Mouse (Mus musculus) heart, adult 9 months (tissue): ENCODE data around the gene Aqp8.
A peak's percentile ranks its signal among the peaks of the same experiment; 100 is the strongest.

Source experiments
- DNase-seq, 2 experiments: peaks; one replicate each; pipeline ENCODE4 v3.0.0; 2022; ENCODE audit warnings: low spot score in 2 of 2

Gene Aqp8

GRCm38 (mm10) chr7:123462070-123462501, at the start of gene Aqp8:
Aqp8 (plus strand) TSS chr7:123462291.
- peak; percentile 44 to 69 for DNase-seq

GRCm38 (mm10) chr7:123416803-123417202, 45.3 kb upstream of the Aqp8 start:
- no peak for DNase-seq

GRCm38 (mm10) chr7:123417661-123418060, 44.4 kb upstream of the Aqp8 start:
- no peak for DNase-seq

GRCm38 (mm10) chr7:123419984-123420383, 42.1 kb upstream of the Aqp8 start:
- no peak for DNase-seq

- DNase-seq: no peak
Observed at GRCm38 (mm10) chr7:123421958-123422357, 40.1 kb upstream of the Aqp8 start.

- no peak for DNase-seq
Observed at GRCm38 (mm10) chr7:123424281-123424680, 37.8 kb upstream of the Aqp8 start.

- peak in 1 of 2 experiments; percentile 23 for DNase-seq
Observed at GRCm38 (mm10) chr7:123425134-123425757, 36.8 kb upstream of the Aqp8 start.

GRCm38 (mm10) chr7:123429624-123430410, 32.3 kb upstream of the Aqp8 start:
- peak; percentile 14 to 29 for DNase-seq

- no peak for DNase-seq
Observed at GRCm38 (mm10) chr7:123430411-123430705, 31.7 kb upstream of the Aqp8 start.

- DNase-seq: no peak
Observed at GRCm38 (mm10) chr7:123431206-123431605, 30.9 kb upstream of the Aqp8 start.

- DNase-seq: no peak
Observed at GRCm38 (mm10) chr7:123442079-123442478, 20.0 kb upstream of the Aqp8 start.

GRCm38 (mm10) chr7:123448794-123449193, 13.3 kb upstream of the Aqp8 start:
- no peak for DNase-seq

GRCm38 (mm10) chr7:123449676-123450075, 12.4 kb upstream of the Aqp8 start:
- DNase-seq: no peak

GRCm38 (mm10) chr7:123450515-123450914, 11.6 kb upstream of the Aqp8 start:
- no peak for DNase-seq

- DNase-seq: no peak
Observed at GRCm38 (mm10) chr7:123452551-123452950, 9.5 kb upstream of the Aqp8 start.

- DNase-seq: no peak
Observed at GRCm38 (mm10) chr7:123453066-123453465, 9.0 kb upstream of the Aqp8 start.

GRCm38 (mm10) chr7:123455088-123455487, 7.0 kb upstream of the Aqp8 start:
- DNase-seq: no peak

- DNase-seq: no peak
Observed at GRCm38 (mm10) chr7:123458309-123458708, 3.8 kb upstream of the Aqp8 start.

- DNase-seq: no peak
Observed at GRCm38 (mm10) chr7:123459247-123459646, 2.8 kb upstream of the Aqp8 start.

- DNase-seq: no peak
Observed at GRCm38 (mm10) chr7:123461316-123461715, 775 bp upstream of the Aqp8 start.

GRCm38 (mm10) chr7:123463569-123463968, 1.5 kb downstream of the Aqp8 start:
- DNase-seq: no peak

- peak; percentile 35 to 51 for DNase-seq
Observed at GRCm38 (mm10) chr7:123465692-123466387, 3.7 kb downstream of the Aqp8 start.

- DNase-seq: no peak
Observed at GRCm38 (mm10) chr7:123467961-123468360, 5.9 kb downstream of the Aqp8 start.
